Mouse (Mus musculus): Measurements from ENCODE around the gene Hmox1.

DNA sequence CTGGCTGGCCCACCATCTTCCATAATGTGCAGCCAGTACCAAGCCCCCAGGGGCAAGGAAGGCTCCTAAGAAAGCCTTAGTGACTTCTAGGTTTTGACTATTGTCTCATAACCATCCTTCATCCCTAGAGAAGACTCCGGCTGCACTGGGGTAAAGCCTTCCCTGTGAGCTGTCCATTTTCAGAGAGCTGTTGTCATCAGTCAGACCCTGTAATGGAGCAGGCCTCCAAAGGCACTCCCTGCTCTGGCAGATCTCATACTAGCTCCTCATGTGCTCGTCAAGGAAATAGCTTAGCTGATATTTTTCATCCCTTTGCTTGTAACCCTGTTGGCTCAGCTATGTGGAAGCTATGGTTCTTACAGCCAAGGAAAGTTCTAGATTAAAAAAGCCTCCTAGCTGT is 32.6 kb upstream of the Hmox1 start:
- TF ChIP-seq CTCF (IDR thresholded peaks at IDR 0.05; ENCODE audit: control insufficient read depth, insufficient read depth, insufficient replicate concordance, low read depth, low read length) (no peak), POLR2A (IDR thresholded peaks at IDR 0.05; ENCODE audit: control insufficient read depth, low read depth, low read length) (no peak)
